Comparison of ENCODE assay signal across 18 mouse cellular contexts in genomic region chr16:11729815-11730214, GRCm38 (mm10).
DNase-seq lines count a peak whose midpoint lies in the region; ATAC-seq and TF ChIP-seq lines count a peak whose summit lies in the region.
"Had no signal": no experiment of that assay in that cellular context is flagged by ENCODE, and none has a peak within 500 bp of the region (broad histone marks: within the 10 kb centered on the region; RNA-seq: fewer than 3 reads in every experiment).

No protein-coding gene starts in this region.

- WGBS in embryonic facial prominence, embryonic 14.5 days, result 59% methylated on average over 5 of the region's 5 CpGs
- 80% methylated on average over 5 of the region's 5 CpGs for WGBS in embryonic facial prominence, embryonic 10.5 days

- H3K4me3 ChIP-seq in embryonic facial prominence, embryonic 14.5 days (ENCODE audit: low read depth, low read length), result no peak overlapping the region
- no peak overlapping the region for H3K4me3 ChIP-seq in embryonic facial prominence, embryonic 10.5 days
- H3K4me3 ChIP-seq in C2C12 (ENCODE audit: insufficient read depth, poor library complexity, severe bottlenecking), result no peak overlapping the region
- H3K4me3 ChIP-seq: embryonic facial prominence, embryonic 13.5 days; forebrain, embryonic 13.5 days; forebrain, embryonic 15.5 days had no signal

- H3K9ac ChIP-seq in embryonic facial prominence, embryonic 14.5 days (ENCODE audit: low read depth, low read length), result no peak overlapping the region
- H3K9ac ChIP-seq: embryonic facial prominence, embryonic 13.5 days; forebrain, embryonic 13.5 days; forebrain, embryonic 15.5 days; forebrain, postnatal 0 days had no signal

- H3ac ChIP-seq in C2C12 (ENCODE audit: control insufficient read depth, insufficient read length, low read depth), result no peak overlapping the region

- no peak overlapping the region for H3K27ac ChIP-seq in embryonic facial prominence, embryonic 14.5 days (replicated peaks; ENCODE audit: low read depth, low read length)
- H3K27ac ChIP-seq in embryonic facial prominence, embryonic 10.5 days (replicated peaks), result no peak overlapping the region
- H3K27ac ChIP-seq: embryonic facial prominence, embryonic 13.5 days; forebrain, embryonic 13.5 days; forebrain, embryonic 15.5 days had no signal

- no peaks in the 10 kb centered on the region for H3K27me3 ChIP-seq in embryonic facial prominence, embryonic 14.5 days (replicated peaks; ENCODE audit: control insufficient read depth, insufficient read depth, low read length)
- no peaks in the 10 kb centered on the region for H3K27me3 ChIP-seq in embryonic facial prominence, embryonic 10.5 days (replicated peaks; ENCODE audit: low read depth, poor library complexity, severe bottlenecking)
- H3K27me3 ChIP-seq in C2C12 (ENCODE audit: control insufficient read depth, insufficient read depth, insufficient read length), result no peaks in the 10 kb centered on the region
- H3K27me3 ChIP-seq: embryonic facial prominence, embryonic 13.5 days; forebrain, embryonic 13.5 days; forebrain, embryonic 15.5 days had no signal

- no peaks in the 10 kb centered on the region for H3K79me3 ChIP-seq in C2C12 (ENCODE audit: low read depth)

- no peaks in the 10 kb centered on the region for H3K4me1 ChIP-seq in embryonic facial prominence, embryonic 14.5 days (ENCODE audit: control insufficient read depth, insufficient read depth, low read length)
- H3K4me1 ChIP-seq in embryonic facial prominence, embryonic 10.5 days, result no peaks in the 10 kb centered on the region
- H3K4me1 ChIP-seq: forebrain, embryonic 13.5 days; forebrain, embryonic 15.5 days had no signal

- ATAC-seq in embryonic facial prominence, embryonic 14.5 days (ENCODE audit: low read depth), result no peak
- ATAC-seq: forebrain, embryonic 13.5 days; forebrain, embryonic 15.5 days; forebrain, postnatal 0 days had no signal

- H3K9me3 ChIP-seq in embryonic facial prominence, embryonic 14.5 days (ENCODE audit: control insufficient read depth, low read length), result no peaks in the 10 kb centered on the region
- no peaks in the 10 kb centered on the region for H3K9me3 ChIP-seq in embryonic facial prominence, embryonic 10.5 days
- H3K9me3 ChIP-seq: embryonic facial prominence, embryonic 13.5 days; forebrain, embryonic 13.5 days; forebrain, embryonic 15.5 days had no signal

- peak; percentile 9 for DNase-seq in embryonic facial prominence, embryonic 14.5 days (ENCODE audit: low spot score)
- no peak for DNase-seq in embryonic facial prominence, embryonic 10.5 days (ENCODE audit: low spot score)
- DNase-seq in skeletal muscle tissue, adult 2 months (ENCODE audit: low read depth, low spot score), result peak; percentile 10
- no peak for DNase-seq in heart, adult 18-20 months
- DNase-seq: adrenal gland, adult 8-10 months; adrenal gland, postnatal 14 days; adrenal gland, postnatal 36 days; B cell, adult 2 months; cerebellum, adult 11-12 months; cerebellum, adult 2 months; cerebellum, adult 9-10 months; cerebellum, postnatal 10 days; cerebellum, postnatal 25 days; forebrain, postnatal 0 days had no signal

- no peak overlapping the region for H3K4me2 ChIP-seq in embryonic facial prominence, embryonic 14.5 days (ENCODE audit: low read depth, low read length)
- H3K4me2 ChIP-seq: embryonic facial prominence, embryonic 13.5 days; forebrain, embryonic 13.5 days; forebrain, embryonic 15.5 days had no signal

- no peaks in the 10 kb centered on the region for H3K36me3 ChIP-seq in embryonic facial prominence, embryonic 14.5 days (ENCODE audit: control insufficient read depth, insufficient read depth, low read length)
- H3K36me3 ChIP-seq in embryonic facial prominence, embryonic 10.5 days (replicated peaks), result no peaks in the 10 kb centered on the region
- no peaks in the 10 kb centered on the region for H3K36me3 ChIP-seq in C2C12 (ENCODE audit: control insufficient read depth, insufficient read depth)
- H3K36me3 ChIP-seq: embryonic facial prominence, embryonic 13.5 days; forebrain, embryonic 15.5 days had no signal

- no peaks in the 10 kb centered on the region for H3K79me2 ChIP-seq in C2C12 (ENCODE audit: control insufficient read depth, insufficient read depth)

- TF ChIP-seq CTCF in C2C12 (IDR thresholded peaks at IDR 0.05; ENCODE audit: control insufficient read depth, insufficient read depth, insufficient read length), result no peak

TF ChIP-seq in C2C12, 6 proteins besides CTCF, POLR2A, EP300 and RAD21:
- TF ChIP-seq MYOD1 (IDR thresholded peaks at IDR 0.05; ENCODE audit: control insufficient read depth, insufficient read length, low read depth) (peak; percentile 74), MYOG (IDR thresholded peaks at IDR 0.05; ENCODE audit: control insufficient read depth, extremely low read depth, insufficient read length) (no peak)
TF ChIP-seq in C2C12: peak in this region for 1.

Comparison
In these comparisons a context has a peak if more than half of its experiments do, and no peak if none do; other contexts are left out.
1. DNase-seq: peak in embryonic facial prominence, embryonic 14.5 days (single experiment) and skeletal muscle tissue, adult 2 months (single experiment); none in embryonic facial prominence, embryonic 10.5 days (single experiment) and heart, adult 18-20 months (0 of 2).